Mouse (Mus musculus): Measurements from ENCODE around the gene Rpgrip1l.

DNA sequence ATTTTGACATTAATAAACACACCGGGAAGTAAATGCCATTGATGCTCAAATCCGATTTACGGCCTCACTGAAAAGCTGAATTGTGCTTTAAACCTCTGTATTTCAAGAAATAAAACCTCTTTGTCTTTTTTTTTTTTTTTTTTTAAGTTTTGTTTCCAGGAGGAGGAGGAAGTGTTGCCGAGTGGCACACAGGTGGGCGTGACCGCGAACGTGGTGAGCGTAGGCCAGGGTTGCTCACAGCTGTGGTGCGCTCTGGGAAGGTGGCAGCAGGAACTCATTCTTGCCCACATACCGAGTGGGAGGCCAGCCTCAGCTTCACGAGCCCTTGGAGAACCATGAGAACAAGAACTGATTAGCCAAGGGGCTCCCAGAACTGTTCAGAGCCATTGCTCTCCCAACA is 126.7 kb downstream of the Rpgrip1l start:
- TF ChIP-seq POLR2A (IDR thresholded peaks at IDR 0.05; ENCODE audit: borderline replicate concordance, extremely low read depth, insufficient read depth, insufficient read length, poor library complexity, severe bottlenecking) (no peak), CTCF (IDR thresholded peaks at IDR 0.05; ENCODE audit: borderline replicate concordance, extremely low read depth, insufficient read depth, insufficient read length) (no peak)

Data from brain, embryonic 14.5 days (tissue).